Mouse (Mus musculus) midbrain, embryonic 13.5 days (tissue): ENCODE data around the gene Rce1. TPM values are rescaled to one million over a fixed set of nuclear protein-coding genes. Genes with fewer than 3 reads are reported as not detected.

Experiments used
- ATAC-seq: fragments of 200-750 bp; cut with Nextera tagmentation; 2 replicates; pipeline ENCODE4 v1.8.0; 2017; ENCODE audit warnings: mild to moderate bottlenecking, moderate TSS enrichment, moderate library complexity
- H3K27ac ChIP-seq: fragments of 300-500 bp; sonication (generic); 2 replicates; pipeline ENCODE4 v1.5.1; 2015; ENCODE audit warnings: inconsistent platforms, mild to moderate bottlenecking, moderate library complexity
- H3K27me3 ChIP-seq: fragments of 300-500 bp; sonication (generic); 2 replicates; pipeline ENCODE4 v1.6.1; 2015; ENCODE audit warnings: mild to moderate bottlenecking, inconsistent platforms
- H3K36me3 ChIP-seq: fragments of 300-500 bp; sonication (generic); 2 replicates; pipeline ENCODE4 v1.6.1; 2015; ENCODE audit warnings: mild to moderate bottlenecking, inconsistent platforms
- H3K4me1 ChIP-seq: fragments of 300-500 bp; sonication (generic); replicated peaks from 2 replicates; pipeline ENCODE4 v1.6.1; 2015; ENCODE audit warnings: inconsistent platforms
- H3K4me2 ChIP-seq: fragments of 300-500 bp; sonication (generic); replicated peaks from 2 replicates; pipeline ENCODE4 v1.6.1; 2015; ENCODE audit warnings: moderate library complexity, mild to moderate bottlenecking, inconsistent platforms
- H3K4me3 ChIP-seq: fragments of 300-500 bp; sonication (generic); replicated peaks from 2 replicates; pipeline ENCODE4 v1.5.1; 2015; ENCODE audit warnings: mild to moderate bottlenecking, inconsistent platforms
- H3K9ac ChIP-seq: fragments of 300-500 bp; sonication (generic); replicated peaks from 2 replicates; pipeline ENCODE4 v1.6.1; 2015; ENCODE audit warnings: mild to moderate bottlenecking, inconsistent platforms
- H3K9me3 ChIP-seq: fragments of 300-500 bp; sonication (generic); 2 replicates; pipeline ENCODE4 v1.6.1; 2016; ENCODE audit warnings: mild to moderate bottlenecking, inconsistent platforms
- WGBS: fragments of 180-500 bp; shearing (Covaris S2); methylation state at CpG from one replicate; pipeline ENCODE4 v1.1.7; 2015; 5-methylcytosine and 5-hydroxymethylcytosine counted together
- polyA plus RNA-seq: library from polyadenylated mRNA; unstranded; fragments of >200 nt; fragmentation: Nextera tagmentation; extraction: Ambion mirVana; gene quantifications from 2 replicates; pipeline ENCODE4 v1.2.1, GENCODE M21; 2015

The Rce1 gene
- polyA plus RNA-seq, 1 experiment from 2014 or later: 59.9 TPM

GRCm38 (mm10) chr19:4624006-4624405 lies 1.4 kb downstream of the Rce1 start:
- no peak overlapping the region for H3K9ac ChIP-seq
- WGBS: 93% methylated on average over 12 of the region's 12 CpGs
- no peak overlapping the region for H3K27ac ChIP-seq
- H3K4me1 ChIP-seq: peaks cover 40% of the 10 kb centered on the region
- no peaks in the 10 kb centered on the region for H3K9me3 ChIP-seq
- peaks cover 39% of the 10 kb centered on the region for H3K36me3 ChIP-seq
- H3K4me3 ChIP-seq: peak overlapping the region; percentile 92; the same call in 1 of the 2 replicates
- H3K4me2 ChIP-seq: peak overlapping the region; percentile 97; the same call in 1 of the 2 replicates
- no peak for ATAC-seq
- no peaks in the 10 kb centered on the region for H3K27me3 ChIP-seq

- ATAC-seq: no peak
- WGBS: 96% methylated on average over 9 of the region's 9 CpGs
- no peak overlapping the region for H3K9ac ChIP-seq
Observed at GRCm38 (mm10) chr19:4623419-4623818, 2.0 kb downstream of the Rce1 start.

DNA sequence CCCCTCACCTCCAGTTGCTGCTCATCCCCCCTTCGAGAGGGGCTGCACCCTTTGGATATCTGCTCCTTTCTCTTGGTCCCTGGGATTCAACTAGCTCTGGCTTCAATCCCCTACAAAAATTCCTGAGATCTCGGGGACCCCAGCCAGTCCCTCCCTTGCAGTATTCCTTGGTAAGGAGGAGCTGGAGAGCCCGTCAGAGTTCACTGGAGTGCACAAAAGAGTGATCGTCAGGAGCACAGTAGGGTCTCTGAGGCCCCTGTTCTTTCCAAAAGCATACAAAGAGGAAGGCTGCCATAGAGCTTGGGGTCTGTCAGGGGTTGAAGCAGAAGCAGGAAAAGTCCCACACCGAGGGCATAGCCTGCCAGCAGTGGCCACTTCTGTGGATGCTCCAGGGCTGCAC lies 2.7 kb downstream of the Rce1 start:
- H3K36me3 ChIP-seq: peaks cover 39% of the 10 kb centered on the region
- no peak overlapping the region for H3K9ac ChIP-seq
- H3K9me3 ChIP-seq: no peaks in the 10 kb centered on the region
- H3K4me3 ChIP-seq: no peak overlapping the region
- peaks cover 27% of the 10 kb centered on the region for H3K4me1 ChIP-seq
- 74% methylated on average over 5 of the region's 5 CpGs for WGBS
- no peak overlapping the region for H3K27ac ChIP-seq
- H3K4me2 ChIP-seq: no peak overlapping the region
- no peak for ATAC-seq
- H3K27me3 ChIP-seq: no peaks in the 10 kb centered on the region

More at GRCm38 (mm10) chr19:4623419-4623818, 2.0 kb downstream of the Rce1 start:
- no peaks in the 10 kb centered on the region for H3K9me3 ChIP-seq
- H3K4me1 ChIP-seq: peaks cover 34% of the 10 kb centered on the region
- H3K36me3 ChIP-seq: peaks cover 39% of the 10 kb centered on the region
- H3K27ac ChIP-seq: no peak overlapping the region
- no peak overlapping the region for H3K4me2 ChIP-seq
- no peak overlapping the region for H3K4me3 ChIP-seq
- H3K27me3 ChIP-seq: no peaks in the 10 kb centered on the region

- ATAC-seq: no peak
- no peak overlapping the region for H3K9ac ChIP-seq
- H3K4me3 ChIP-seq: no peak overlapping the region
- H3K27me3 ChIP-seq: 0 out of 2 replicates have a peak, but pooled peaks cover 4% of the 10 kb centered on the region
- H3K4me1 ChIP-seq: peaks cover 20% of the 10 kb centered on the region
- peaks cover 39% of the 10 kb centered on the region for H3K36me3 ChIP-seq
- H3K27ac ChIP-seq: no peak overlapping the region
- 89% methylated on average over 7 of the region's 7 CpGs for WGBS
- no peaks in the 10 kb centered on the region for H3K9me3 ChIP-seq
- no peak overlapping the region for H3K4me2 ChIP-seq
Observed at GRCm38 (mm10) chr19:4620721-4621120, 4.7 kb downstream of the Rce1 start.

GRCm38 (mm10) chr19:4619461-4619860 lies 6.0 kb downstream of the Rce1 start:
- Histone ChIP-seq H3K4me2 (no peak overlapping the region), H3K4me1 (peaks cover 16% of the 10 kb centered on the region), H3K9me3 (no peaks in the 10 kb centered on the region), H3K9ac (no peak overlapping the region), H3K36me3 (peaks cover 39% of the 10 kb centered on the region), H3K4me3 (no peak overlapping the region), H3K27me3 (0 out of 2 replicates have a peak, but pooled peaks cover 4% of the 10 kb centered on the region), H3K27ac (no peak overlapping the region)
- no peak for ATAC-seq
- 87% methylated on average over 10 of the region's 10 CpGs for WGBS

- Histone ChIP-seq H3K36me3 (peaks cover 39% of the 10 kb centered on the region), H3K4me1 (peaks cover 22% of the 10 kb centered on the region), H3K9me3 (no peaks in the 10 kb centered on the region), H3K4me2 (no peak overlapping the region), H3K4me3 (no peak overlapping the region), H3K27ac (no peak overlapping the region), H3K27me3 (0 out of 2 replicates have a peak, but pooled peaks cover 4% of the 10 kb centered on the region), H3K9ac (no peak overlapping the region)
- WGBS: 33% methylated on average over 18 of the region's 18 CpGs
- no peak for ATAC-seq
Observed at GRCm38 (mm10) chr19:4618183-4618582, 7.3 kb downstream of the Rce1 start.

DNA sequence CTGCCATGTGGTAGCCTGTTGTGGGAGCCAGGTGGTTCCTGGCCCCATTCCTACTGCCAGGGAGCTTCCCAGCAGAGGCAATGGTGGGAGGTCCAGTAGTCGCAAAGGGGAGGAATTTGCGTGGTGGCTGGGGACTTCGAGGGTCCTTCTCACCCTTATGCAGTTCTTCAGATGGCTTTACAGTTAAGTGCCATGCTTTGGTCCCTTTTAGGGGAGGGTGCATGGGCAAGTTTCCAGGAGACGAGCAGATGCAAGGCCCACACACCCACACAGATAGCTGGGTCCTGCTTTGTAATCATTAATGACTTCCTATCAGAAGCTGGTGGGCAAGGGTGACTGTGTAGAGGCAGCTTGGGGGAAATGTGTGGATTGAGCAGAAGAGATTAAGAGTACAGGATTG lies 8.9 kb downstream of the Rce1 start:
- Histone ChIP-seq H3K4me3 (peak overlapping the region; percentile 94), H3K36me3 (peaks cover 39% of the 10 kb centered on the region), H3K4me2 (peak overlapping the region; percentile 77), H3K9ac (peak overlapping the region; percentile 100; the same call in 1 of the 2 replicates), H3K9me3 (no peaks in the 10 kb centered on the region), H3K27ac (no peak overlapping the region), H3K27me3 (0 out of 2 replicates have a peak, but pooled peaks cover 4% of the 10 kb centered on the region), H3K4me1 (peaks cover 39% of the 10 kb centered on the region)
- 57% methylated on average over 4 of the region's 4 CpGs for WGBS
- no peak for ATAC-seq

DNA sequence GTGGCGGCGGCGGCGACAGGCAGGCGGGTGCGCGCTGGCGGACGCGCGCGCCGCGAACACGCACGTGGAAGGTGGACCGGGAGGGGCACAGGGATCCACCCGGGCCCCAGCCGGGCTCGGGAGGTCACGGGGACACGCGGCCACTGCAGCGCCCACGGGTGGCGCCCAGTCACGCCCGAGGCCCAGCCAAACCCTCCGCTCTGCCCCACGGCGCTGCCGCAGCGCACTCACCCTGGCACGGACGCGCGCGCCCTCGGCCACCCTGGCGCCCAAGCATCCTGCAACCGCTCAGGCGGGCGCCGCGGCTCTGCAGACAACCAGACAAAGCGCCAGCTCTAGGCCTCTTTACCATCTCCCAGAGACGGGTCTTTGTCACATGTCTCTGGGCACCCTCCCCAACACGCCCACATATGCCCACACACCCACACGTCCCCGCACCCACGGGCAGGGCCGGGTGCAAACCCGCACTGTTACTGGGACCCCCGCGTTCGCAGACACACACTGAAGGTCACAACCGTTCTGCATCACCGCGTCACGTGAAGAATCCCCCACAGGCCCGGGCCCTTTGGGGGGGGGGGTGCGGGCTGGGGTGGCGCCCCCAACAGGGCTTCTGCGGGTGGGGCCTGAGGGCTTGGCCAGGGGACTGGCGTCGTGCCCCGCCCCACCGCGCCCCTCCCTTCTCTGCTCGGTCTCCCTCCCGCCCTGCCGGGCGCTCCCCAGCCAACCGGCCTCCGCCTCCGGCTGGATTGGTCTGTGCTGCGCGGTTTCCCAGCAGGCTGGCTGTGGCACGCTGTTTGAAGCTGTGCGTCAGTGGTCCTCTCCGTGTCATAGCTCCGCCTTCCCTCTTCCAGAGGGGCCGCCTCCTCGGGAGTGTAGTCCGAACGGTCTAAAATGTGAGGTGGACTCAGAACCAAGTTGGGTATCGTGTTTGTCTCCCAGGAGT lies 10.0 kb downstream of the Rce1 start, which contains the start of gene Lrfn4:
Lrfn4 (minus strand) TSS at position 517 of the 943 bp plus-strand sequence.
- ATAC-seq: peak; percentile 95
- Histone ChIP-seq H3K27ac (peak within 1 kb of the TSS; percentile 95), H3K9ac (peak within 1 kb of the TSS; percentile 100), H3K4me2 (peak within 1 kb of the TSS; percentile 77), H3K4me3 (peak within 1 kb of the TSS; percentile 94), H3K4me1 (peaks cover 41% of the 10 kb centered on the region), H3K9me3 (no peaks in the 10 kb centered on the region), H3K36me3 (peaks cover 39% of the 10 kb centered on the region), H3K27me3 (0 out of 2 replicates have a peak, but pooled peaks cover 4% of the 10 kb centered on the region)
- under 1% methylated on average over 48 of the region's 87 CpGs for WGBS

GRCm38 (mm10) chr19:4614305-4615150 lies 10.9 kb downstream of the Rce1 start:
- Histone ChIP-seq H3K4me1 (peaks cover 41% of the 10 kb centered on the region), H3K27ac (peak overlapping the region; percentile 95), H3K9me3 (no peaks in the 10 kb centered on the region), H3K27me3 (0 out of 2 replicates have a peak, but pooled peaks cover 4% of the 10 kb centered on the region), H3K9ac (peak overlapping the region; percentile 100), H3K36me3 (peaks cover 41% of the 10 kb centered on the region), H3K4me3 (peak overlapping the region; percentile 94), H3K4me2 (peak overlapping the region; percentile 77)
- ATAC-seq: peak; percentile 7; the same call in 1 of the 2 replicates
- 19% methylated on average over 42 of the region's 49 CpGs for WGBS

DNA sequence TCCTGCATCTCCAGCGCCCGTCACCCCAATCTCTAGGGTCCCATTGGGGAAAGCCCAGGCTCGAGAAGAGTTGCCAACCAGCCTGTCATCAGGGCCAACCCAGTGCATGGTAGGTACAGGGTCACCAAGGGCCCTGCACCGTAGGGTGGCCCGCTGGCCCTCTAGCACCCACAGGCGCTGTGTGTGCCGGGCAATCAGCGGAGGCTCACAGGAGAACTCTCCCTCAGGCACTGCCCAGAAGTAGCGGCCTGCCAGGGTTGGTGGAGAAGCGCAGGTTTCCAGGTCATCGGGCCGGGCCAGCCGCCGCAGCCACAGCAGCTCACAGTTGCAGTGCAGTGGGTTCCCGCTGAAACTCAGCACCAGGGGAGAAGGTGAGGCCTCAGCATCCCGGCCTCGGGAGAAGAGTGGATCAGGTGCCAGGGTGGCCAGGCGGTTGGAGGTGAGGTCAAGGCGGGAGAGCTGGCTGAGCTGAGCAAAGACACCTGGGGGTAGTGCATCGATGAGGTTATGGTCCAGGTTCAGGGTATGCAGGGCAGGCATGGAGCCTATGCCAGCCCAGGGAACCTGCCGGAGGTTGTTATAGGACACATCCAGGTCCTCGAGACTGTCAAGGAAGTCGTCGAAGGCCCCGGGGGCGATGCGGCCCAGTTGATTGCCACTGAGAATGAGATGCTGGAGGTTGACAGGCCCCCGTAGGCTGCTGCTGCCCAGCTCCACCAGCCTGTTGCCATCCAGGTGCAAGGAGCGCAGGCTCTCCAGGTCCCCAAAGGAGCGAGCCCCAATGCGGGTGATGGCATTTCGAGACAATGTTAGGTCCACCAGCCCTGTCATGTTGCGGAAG lies 11.8 kb downstream of the Rce1 start:
- 0 out of 2 replicates have a peak, but pooled peaks cover 4% of the 10 kb centered on the region for H3K27me3 ChIP-seq
- H3K27ac ChIP-seq: no peak overlapping the region

More for the DNA sequence above, 11.8 kb downstream of the Rce1 start:
- peaks cover 41% of the 10 kb centered on the region for H3K36me3 ChIP-seq
- peaks cover 41% of the 10 kb centered on the region for H3K4me1 ChIP-seq
- H3K9me3 ChIP-seq: no peaks in the 10 kb centered on the region
- no peak for ATAC-seq
- H3K4me2 ChIP-seq: peak overlapping the region; percentile 77
- WGBS: 90% methylated on average over 33 of the region's 33 CpGs
- peak overlapping the region; percentile 100; the same call in 1 of the 2 replicates for H3K9ac ChIP-seq
- peak overlapping the region; percentile 94 for H3K4me3 ChIP-seq
